Mouse (Mus musculus): ENCODE results near the gene Rnf227. TPM values are rescaled to one million over a fixed set of nuclear protein-coding genes. Genes with fewer than 3 reads are reported as not detected.

Gene Rnf227
- total and polyA plus RNA-seq, 2 experiments from 2014 or later: 127 to 241 TPM

GRCm38 (mm10) chr11:69388680-69389079 is 48.4 kb downstream of the Rnf227 start:
- 0 out of 2 replicates have a peak, but pooled peaks have one; percentile 10 for TF ChIP-seq CTCF (IDR thresholded peaks at IDR 0.05; ENCODE audit: low read depth)
- Histone ChIP-seq H3K36me3 (ENCODE audit: insufficient read depth, low read length) (no peaks in the 10 kb centered on the region), H3K9me3 (ENCODE audit: low read length) (no peaks in the 10 kb centered on the region), H3K4me1 (ENCODE audit: insufficient read depth, low read length) (no peaks in the 10 kb centered on the region), H3K27me3 (ENCODE audit: insufficient read depth, low read length) (no peaks in the 10 kb centered on the region), H3K27ac (no peak overlapping the region), H3K4me3 (ENCODE audit: low read length) (no peak overlapping the region), H3K4me2 (ENCODE audit: low read depth, low read length) (no peak overlapping the region), H3K9ac (replicated peaks; ENCODE audit: low read length) (no peak overlapping the region)
- 98% methylated on average over 4 of the region's 4 CpGs for WGBS
- no peak for DNase-seq (ENCODE audit: low spot score)
- ATAC-seq: no peak

GRCm38 (mm10) chr11:69389531-69390399 is 49.5 kb downstream of the Rnf227 start:
- no peaks in the 10 kb centered on the region for H3K4me1 ChIP-seq (ENCODE audit: insufficient read depth, low read length)
- H3K4me3 ChIP-seq (ENCODE audit: low read length): no peak overlapping the region
- H3K36me3 ChIP-seq (ENCODE audit: insufficient read depth, low read length): no peaks in the 10 kb centered on the region
- DNase-seq (ENCODE audit: low spot score) (peak; percentile 64), ATAC-seq (no peak)
- TF ChIP-seq CTCF (IDR thresholded peaks at IDR 0.05; ENCODE audit: low read depth): no peak
- no peak overlapping the region for H3K27ac ChIP-seq
- no peaks in the 10 kb centered on the region for H3K27me3 ChIP-seq (ENCODE audit: insufficient read depth, low read length)
- H3K9ac ChIP-seq (replicated peaks; ENCODE audit: low read length): no peak overlapping the region
- no peak overlapping the region for H3K4me2 ChIP-seq (ENCODE audit: low read depth, low read length)
- H3K9me3 ChIP-seq (ENCODE audit: low read length): no peaks in the 10 kb centered on the region
- 45% methylated on average over 14 of the region's 14 CpGs for WGBS

- H3K9me3 ChIP-seq (ENCODE audit: low read length): no peaks in the 10 kb centered on the region
- H3K27me3 ChIP-seq (ENCODE audit: insufficient read depth, low read length): no peaks in the 10 kb centered on the region
- H3K9ac ChIP-seq (replicated peaks; ENCODE audit: low read length): no peak overlapping the region
- H3K4me2 ChIP-seq (ENCODE audit: low read depth, low read length): no peak overlapping the region
- H3K36me3 ChIP-seq (ENCODE audit: insufficient read depth, low read length): no peaks in the 10 kb centered on the region
- H3K4me1 ChIP-seq (ENCODE audit: insufficient read depth, low read length): no peaks in the 10 kb centered on the region
- peak; percentile 82 for TF ChIP-seq CTCF (IDR thresholded peaks at IDR 0.05; ENCODE audit: low read depth)
- WGBS: 52% methylated on average over 10 of the region's 10 CpGs
- H3K4me3 ChIP-seq (ENCODE audit: low read length): no peak overlapping the region
- peak; percentile 90 for DNase-seq (ENCODE audit: low spot score)
- ATAC-seq: no peak; the same call in 1 of the 2 replicates
- H3K27ac ChIP-seq: no peak overlapping the region
Measured at GRCm38 (mm10) chr11:69390400-69391034, 50.3 kb downstream of the Rnf227 start.

Other genes with a start within 250 kb of the Rnf227 start
- gene Per1, start 245.2 kb upstream of the Rnf227 start, total RNA-seq (2014; rRNA removed): 24.4 and 27.1 TPM in 2 replicates
- gene Per1, start 245.2 kb upstream of the Rnf227 start, polyA plus RNA-seq (2015; fragmentation: Nextera tagmentation; extraction: Ambion mirVana): 11.9 and 15.9 TPM in 2 replicates
- 1.4 and 2.5 TPM in 2 replicates for gene Hes7, start 220.1 kb upstream of the Rnf227 start, total RNA-seq (2014; rRNA removed)
- gene Hes7, start 220.1 kb upstream of the Rnf227 start, polyA plus RNA-seq (2015; fragmentation: Nextera tagmentation; extraction: Ambion mirVana): 1.3 and 1.9 TPM in 2 replicates
- 1.2 and 1.4 TPM in 2 replicates for gene 9130213A22Rik, start 217.9 kb upstream of the Rnf227 start, total RNA-seq (2014; rRNA removed)
- 1.0 and 1.2 TPM in 2 replicates for gene 9130213A22Rik, start 217.9 kb upstream of the Rnf227 start, polyA plus RNA-seq (2015; fragmentation: Nextera tagmentation; extraction: Ambion mirVana)
- 12.5 and 14.2 TPM in 2 replicates for gene Aloxe3, start 214.6 kb upstream of the Rnf227 start, total RNA-seq (2014; rRNA removed)
- 13.0 and 13.5 TPM in 2 replicates for gene Aloxe3, start 214.6 kb upstream of the Rnf227 start, polyA plus RNA-seq (2015; fragmentation: Nextera tagmentation; extraction: Ambion mirVana)
- gene Alox12b, start 183.5 kb upstream of the Rnf227 start, total RNA-seq (2014; rRNA removed): 1.7 and 2.0 TPM in 2 replicates
- 1.1 and 1.2 TPM in 2 replicates for gene Alox12b, start 183.5 kb upstream of the Rnf227 start, polyA plus RNA-seq (2015; fragmentation: Nextera tagmentation; extraction: Ambion mirVana)
- gene Alox8, start 142.6 kb upstream of the Rnf227 start, total RNA-seq (2014; rRNA removed): 3.1 and 5.8 TPM in 2 replicates
- gene Alox8, start 142.6 kb upstream of the Rnf227 start, polyA plus RNA-seq (2015; fragmentation: Nextera tagmentation; extraction: Ambion mirVana): 1.2 and 1.5 TPM in 2 replicates
- gene Gucy2e, start 103.4 kb upstream of the Rnf227 start, total RNA-seq (2014; rRNA removed): 0.73 and 1.2 TPM in 2 replicates
- gene Gucy2e, start 103.4 kb upstream of the Rnf227 start, polyA plus RNA-seq (2015; fragmentation: Nextera tagmentation; extraction: Ambion mirVana): 0.52 and 0.61 TPM in 2 replicates
- 13.3 and 22.0 TPM in 2 replicates for gene Cntrob, start 16.7 kb upstream of the Rnf227 start, total RNA-seq (2014; rRNA removed)
- gene Cntrob, start 16.7 kb upstream of the Rnf227 start, polyA plus RNA-seq (2015; fragmentation: Nextera tagmentation; extraction: Ambion mirVana): 11.0 and 12.0 TPM in 2 replicates
- gene Trappc1, start 16.5 kb upstream of the Rnf227 start, total RNA-seq (2014; rRNA removed): 150 and 157 TPM in 2 replicates
- gene Trappc1, start 16.5 kb upstream of the Rnf227 start, polyA plus RNA-seq (2015; fragmentation: Nextera tagmentation; extraction: Ambion mirVana): 171 and 173 TPM in 2 replicates
- gene Kcnab3, start 14.2 kb upstream of the Rnf227 start, total RNA-seq (2014; rRNA removed): 5.5 and 7.8 TPM in 2 replicates
- gene Kcnab3, start 14.2 kb upstream of the Rnf227 start, polyA plus RNA-seq (2015; fragmentation: Nextera tagmentation; extraction: Ambion mirVana): 6.1 and 6.6 TPM in 2 replicates
- gene Chd3, start 28.9 kb downstream of the Rnf227 start, total RNA-seq (2014; rRNA removed): 252 and 255 TPM in 2 replicates
- 46.6 and 49.7 TPM in 2 replicates for gene Chd3, start 28.9 kb downstream of the Rnf227 start, polyA plus RNA-seq (2015; fragmentation: Nextera tagmentation; extraction: Ambion mirVana)
- 77.1 and 99.0 TPM in 2 replicates for gene Naa38, start 55.0 kb downstream of the Rnf227 start, total RNA-seq (2014; rRNA removed)
- gene Naa38, start 55.0 kb downstream of the Rnf227 start, polyA plus RNA-seq (2015; fragmentation: Nextera tagmentation; extraction: Ambion mirVana): 162 and 163 TPM in 2 replicates
- gene Cyb5d1, start 55.2 kb downstream of the Rnf227 start, total RNA-seq (2014; rRNA removed): 21.8 and 26.9 TPM in 2 replicates
- 18.5 and 22.2 TPM in 2 replicates for gene Cyb5d1, start 55.2 kb downstream of the Rnf227 start, polyA plus RNA-seq (2015; fragmentation: Nextera tagmentation; extraction: Ambion mirVana)
- gene Tmem88, start 57.8 kb downstream of the Rnf227 start, total RNA-seq (2014; rRNA removed): 3.8 and 4.3 TPM in 2 replicates
- gene Tmem88, start 57.8 kb downstream of the Rnf227 start, polyA plus RNA-seq (2015; fragmentation: Nextera tagmentation; extraction: Ambion mirVana): 8.7 and 9.5 TPM in 2 replicates
- 8.0 and 10.5 TPM in 2 replicates for gene Kdm6b, start 73.2 kb downstream of the Rnf227 start, total RNA-seq (2014; rRNA removed)
- gene Kdm6b, start 73.2 kb downstream of the Rnf227 start, polyA plus RNA-seq (2015; fragmentation: Nextera tagmentation; extraction: Ambion mirVana): 20.5 and 22.3 TPM in 2 replicates
- gene Dnah2, start 208.6 kb downstream of the Rnf227 start, total RNA-seq (2014; rRNA removed): 3.9 and 4.9 TPM in 2 replicates
- 2.0 and 3.2 TPM in 2 replicates for gene Dnah2, start 208.6 kb downstream of the Rnf227 start, polyA plus RNA-seq (2015; fragmentation: Nextera tagmentation; extraction: Ambion mirVana)
- 97.9 and 111 TPM in 2 replicates for gene Efnb3, start 219.7 kb downstream of the Rnf227 start, total RNA-seq (2014; rRNA removed)
- 93.3 and 94.4 TPM in 2 replicates for gene Efnb3, start 219.7 kb downstream of the Rnf227 start, polyA plus RNA-seq (2015; fragmentation: Nextera tagmentation; extraction: Ambion mirVana)
- gene Wrap53, start 239.8 kb downstream of the Rnf227 start, total RNA-seq (2014; rRNA removed): 16.4 and 19.4 TPM in 2 replicates
- 12.8 and 13.8 TPM in 2 replicates for gene Wrap53, start 239.8 kb downstream of the Rnf227 start, polyA plus RNA-seq (2015; fragmentation: Nextera tagmentation; extraction: Ambion mirVana)
- 33.5 and 41.5 TPM in 2 replicates for gene Trp53, start 239.9 kb downstream of the Rnf227 start, total RNA-seq (2014; rRNA removed)
- gene Trp53, start 239.9 kb downstream of the Rnf227 start, polyA plus RNA-seq (2015; fragmentation: Nextera tagmentation; extraction: Ambion mirVana): 36.6 and 37.4 TPM in 2 replicates

Measured in hindbrain, postnatal 0 days (tissue).